Mouse (Mus musculus) heart, postnatal 0 days (tissue): ENCODE measurements around the gene Fbf1.

Experiments
- CTCF ChIP-seq: IDR thresholded peaks from 2 replicates; pipeline ENCODE4 v1.5.1; 2016; ENCODE audit warnings: antibody characterized with exemption, control low read depth, low read depth
- EP300 ChIP-seq: IDR thresholded peaks from 2 replicates; pipeline ENCODE4 v1.6.1; 2016; ENCODE audit warnings: antibody characterized with exemption, low read depth

GRCm38 (mm10) chr11:116102472-116102871 is 65.5 kb downstream of the Fbf1 start:
- TF ChIP-seq CTCF (no peak), EP300 (no peak)
